Mouse (Mus musculus): ENCODE results near the gene Gm14295. TPM values are rescaled to one million over a fixed set of nuclear protein-coding genes. Genes with fewer than 3 reads are reported as not detected.
"Not testable (repeated sequence)": the region's sequence is repeated elsewhere in the genome, so short reads cannot be mapped to it uniquely, and the experiment has no call there.

The Gm14295 gene
- 13.9 and 17.5 TPM in 2 replicates for polyA plus RNA-seq (2015; fragmentation: Nextera tagmentation; extraction: Ambion mirVana)

- not testable (repeated sequence) for H3K27me3 ChIP-seq; H3K36me3 ChIP-seq; ATAC-seq (ENCODE audit: insufficient number of reproducible peaks, insufficient read depth, low FRiP score, low TSS enrichment, low read depth); H3K4me1 ChIP-seq; H3K9me3 ChIP-seq; H3K27ac ChIP-seq
- H3K9ac ChIP-seq = peak within 1 kb of the TSS; percentile 64
- no CpG with 5 or more reads among the region's 6 CpGs for WGBS
- peak within 1 kb of the TSS; percentile 48 for H3K4me2 ChIP-seq
- peak within 1 kb of the TSS; percentile 45 for H3K4me3 ChIP-seq
Observed at GRCm38 (mm10) chr2:176798312-176798711, at the start of gene Gm14295. Gene Gm14295, plus strand, starts transcription at chr2:176798612.

GRCm38 (mm10) chr2:176798785-176799184 lies 373 bp downstream of the Gm14295 start:
- H3K4me1 ChIP-seq; ATAC-seq (ENCODE audit: insufficient number of reproducible peaks, insufficient read depth, low FRiP score, low TSS enrichment, low read depth); H3K27ac ChIP-seq; H3K27me3 ChIP-seq; H3K9me3 ChIP-seq; H3K36me3 ChIP-seq: not testable (repeated sequence)
- Histone ChIP-seq H3K4me2 (peak overlapping the region; percentile 48), H3K9ac (peak overlapping the region; percentile 64), H3K4me3 (peak overlapping the region; percentile 45)
- 22% methylated on average over 15 of the region's 15 CpGs for WGBS

DNA sequence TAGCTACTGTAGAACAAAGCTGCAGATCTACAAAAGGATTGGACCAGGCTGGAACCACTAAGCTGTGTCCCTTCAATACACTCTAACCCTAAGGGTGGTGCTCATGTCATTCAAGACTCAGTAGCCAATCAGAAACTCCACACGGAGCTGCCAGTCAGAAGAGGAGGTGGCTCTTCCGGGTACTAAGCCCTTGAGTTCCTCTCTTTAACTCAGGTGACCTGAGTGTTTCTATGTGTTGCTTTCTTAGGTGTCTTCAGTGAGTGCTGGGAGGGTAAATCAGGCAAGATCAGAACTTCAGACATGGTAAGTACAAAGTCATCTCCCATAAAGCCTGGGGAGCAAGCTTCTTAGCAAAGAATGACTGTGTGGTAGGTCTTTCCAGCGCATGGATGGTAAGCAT lies 32.4 kb downstream of the Gm14295 start, which contains the start of gene Gm14408:
TSS of gene Gm14408 (plus strand) at position 301 of the 400 bp plus-strand sequence.
- H3K27me3 ChIP-seq; H3K9ac ChIP-seq; ATAC-seq (ENCODE audit: insufficient number of reproducible peaks, insufficient read depth, low FRiP score, low TSS enrichment, low read depth); H3K4me2 ChIP-seq; H3K9me3 ChIP-seq; H3K4me3 ChIP-seq; H3K4me1 ChIP-seq; H3K27ac ChIP-seq; H3K36me3 ChIP-seq: not testable (repeated sequence)
- WGBS = 93% methylated on average over 1 of the region's 3 CpGs

Other genes with a start within 250 kb of the Gm14295 start
- 25.9 and 34.1 TPM in 2 replicates for gene Gm14308, start 162.3 kb upstream of the Gm14295 start, polyA plus RNA-seq (2015; fragmentation: Nextera tagmentation; extraction: Ambion mirVana)
- 7.6 and 11.3 TPM in 2 replicates for gene Zfp973, start 128.1 kb upstream of the Gm14295 start, polyA plus RNA-seq (2015; fragmentation: Nextera tagmentation; extraction: Ambion mirVana)
- gene Gm14305, start 90.3 kb upstream of the Gm14295 start, polyA plus RNA-seq (2015; fragmentation: Nextera tagmentation; extraction: Ambion mirVana) = 34.4 and 38.0 TPM in 2 replicates
- gene Gm14408, start 32.5 kb downstream of the Gm14295 start, polyA plus RNA-seq (2015; fragmentation: Nextera tagmentation; extraction: Ambion mirVana) = not detected in 2 replicates
- 8.8 and 16.8 TPM in 2 replicates for gene Gm14296, start 129.2 kb downstream of the Gm14295 start, polyA plus RNA-seq (2015; fragmentation: Nextera tagmentation; extraction: Ambion mirVana)
- gene Gm14419, start 202.3 kb downstream of the Gm14295 start, polyA plus RNA-seq (2015; fragmentation: Nextera tagmentation; extraction: Ambion mirVana) = 10.0 and 13.3 TPM in 2 replicates

Measured in embryonic facial prominence, embryonic 13.5 days (tissue).